Comparison of ENCODE assay signal across 7 mouse cellular contexts in genomic region chr2:179975851-179976250, GRCm38 (mm10). TPM values are rescaled to one million over a fixed set of nuclear protein-coding genes. Genes with fewer than 3 reads are reported as not detected.
A peak's percentile ranks its signal among the peaks of the same experiment; 100 is the strongest.
DNase-seq lines count a peak whose midpoint lies in the region; ATAC-seq and TF ChIP-seq lines count a peak whose summit lies in the region.

No protein-coding gene starts in this region.

- H3K36me3 ChIP-seq in lung, embryonic 14.5 days (ENCODE audit: insufficient read depth), result no peaks in the 10 kb centered on the region
- H3K36me3 ChIP-seq in forebrain, embryonic 13.5 days (ENCODE audit: poor library complexity, severe bottlenecking), result no peaks in the 10 kb centered on the region
- H3K36me3 ChIP-seq in limb, embryonic 12.5 days, result no peaks in the 10 kb centered on the region
- H3K36me3 ChIP-seq in neural tube, embryonic 14.5 days (ENCODE audit: control insufficient read depth, insufficient read depth, low read length), result no peaks in the 10 kb centered on the region

- H3K4me3 ChIP-seq in lung, embryonic 14.5 days (ENCODE audit: low read depth, low read length), result peak overlapping the region; percentile 77
- peak overlapping the region; percentile 74 for H3K4me3 ChIP-seq in bone marrow macrophage, adult 2 months (ENCODE audit: insufficient read depth, low read length)
- H3K4me3 ChIP-seq in forebrain, embryonic 13.5 days, result peak overlapping the region; percentile 66
- H3K4me3 ChIP-seq in limb, embryonic 12.5 days (replicated peaks), result peak overlapping the region; percentile 73
- H3K4me3 ChIP-seq in neural tube, embryonic 14.5 days (ENCODE audit: low read depth, low read length), result peak overlapping the region; percentile 59

- TF ChIP-seq POLR2A in bone marrow macrophage, adult 2 months (IDR thresholded peaks at IDR 0.05; ENCODE audit: borderline replicate concordance, low read depth, low read length), result no peak

- H3K9ac ChIP-seq in lung, embryonic 14.5 days, result peak overlapping the region; percentile 85
- H3K9ac ChIP-seq in forebrain, embryonic 13.5 days, result peak overlapping the region; percentile 86
- peak overlapping the region; percentile 76 for H3K9ac ChIP-seq in limb, embryonic 12.5 days (replicated peaks)
- peak overlapping the region; percentile 83 for H3K9ac ChIP-seq in neural tube, embryonic 14.5 days (replicated peaks; ENCODE audit: low read depth, low read length)

- H3K27ac ChIP-seq in lung, embryonic 14.5 days (ENCODE audit: low read depth), result peak overlapping the region; percentile 78; the same call in 1 of the 2 replicates
- H3K27ac ChIP-seq in bone marrow macrophage, adult 2 months (ENCODE audit: insufficient read depth, low read depth, low read length), result no peak overlapping the region
- H3K27ac ChIP-seq in forebrain, embryonic 13.5 days, result no peak overlapping the region
- H3K27ac ChIP-seq in limb, embryonic 12.5 days, result no peak overlapping the region
- H3K27ac ChIP-seq in neural tube, embryonic 14.5 days (ENCODE audit: low read depth, low read length), result peak overlapping the region; percentile 96; the same call in 1 of the 2 replicates

- no peaks in the 10 kb centered on the region for H3K9me3 ChIP-seq in lung, embryonic 14.5 days (ENCODE audit: low read depth, low read length)
- H3K9me3 ChIP-seq in forebrain, embryonic 13.5 days (replicated peaks), result no peaks in the 10 kb centered on the region
- no peaks in the 10 kb centered on the region for H3K9me3 ChIP-seq in limb, embryonic 12.5 days
- no peaks in the 10 kb centered on the region for H3K9me3 ChIP-seq in neural tube, embryonic 14.5 days (ENCODE audit: control insufficient read depth, low read length)

- peak overlapping the region; percentile 98 for H3K4me2 ChIP-seq in lung, embryonic 14.5 days
- peak overlapping the region; percentile 100 for H3K4me2 ChIP-seq in forebrain, embryonic 13.5 days
- peak overlapping the region; percentile 100; the same call in 1 of the 2 replicates for H3K4me2 ChIP-seq in limb, embryonic 12.5 days
- H3K4me2 ChIP-seq in neural tube, embryonic 14.5 days (ENCODE audit: low read depth, low read length), result peak overlapping the region; percentile 16; the same call in 1 of the 2 replicates

- 0% methylated on average over 25 of the region's 82 CpGs for WGBS in lung, embryonic 14.5 days
- WGBS in forebrain, embryonic 13.5 days, result 0% methylated on average over 9 of the region's 82 CpGs
- WGBS in limb, embryonic 12.5 days, result no CpG with 5 or more reads among the region's 82 CpGs
- WGBS in neural tube, embryonic 14.5 days, result 0% methylated on average over 17 of the region's 82 CpGs

- ATAC-seq in lung, embryonic 14.5 days (ENCODE audit: insufficient read depth), result no peak
- no peak for ATAC-seq in forebrain, embryonic 13.5 days
- no peak for ATAC-seq in limb, embryonic 12.5 days (ENCODE audit: insufficient number of reproducible peaks, insufficient read depth, low FRiP score, low TSS enrichment, low read depth)
- ATAC-seq in neural tube, embryonic 14.5 days (ENCODE audit: low read depth), result no peak

- peaks cover 18% of the 10 kb centered on the region for H3K4me1 ChIP-seq in lung, embryonic 14.5 days (ENCODE audit: insufficient read depth)
- H3K4me1 ChIP-seq in bone marrow macrophage, adult 2 months (ENCODE audit: control insufficient read depth, insufficient read depth, low read length), result peaks cover 56% of the 10 kb centered on the region
- peaks cover 55% of the 10 kb centered on the region for H3K4me1 ChIP-seq in forebrain, embryonic 13.5 days
- H3K4me1 ChIP-seq in limb, embryonic 12.5 days (replicated peaks), result peaks cover 39% of the 10 kb centered on the region
- peaks cover 27% of the 10 kb centered on the region for H3K4me1 ChIP-seq in neural tube, embryonic 14.5 days (ENCODE audit: control insufficient read depth, insufficient read depth, low read length)

- DNase-seq in lung, embryonic 14.5 days, result peak; percentile 35
- DNase-seq in lung, postnatal 36 days, result no peak
- no peak for DNase-seq in frontal cortex, postnatal 25 days (ENCODE audit: low spot score in 2 of 2)

- no peak for TF ChIP-seq CTCF in lung, embryonic 14.5 days (IDR thresholded peaks at IDR 0.05; ENCODE audit: low read depth)
- no peak for TF ChIP-seq CTCF in bone marrow macrophage, adult 2 months (IDR thresholded peaks at IDR 0.05; ENCODE audit: low read depth, low read length)

- H3K27me3 ChIP-seq in lung, embryonic 14.5 days (ENCODE audit: insufficient read depth, low read length), result no peaks in the 10 kb centered on the region
- H3K27me3 ChIP-seq in forebrain, embryonic 13.5 days, result no peaks in the 10 kb centered on the region
- peaks cover 3% of the 10 kb centered on the region; the same call in 1 of the 2 replicates for H3K27me3 ChIP-seq in limb, embryonic 12.5 days
- H3K27me3 ChIP-seq in neural tube, embryonic 14.5 days (ENCODE audit: control insufficient read depth, insufficient read depth, low read length), result no peaks in the 10 kb centered on the region

RNA-seq across cellular contexts. Expression of gene Taf4, which starts 0.6 kb away (rescaled TPM):
- 4.6 and 5.5 TPM in 2 replicates for polyA plus RNA-seq in lung, embryonic 14.5 days (2014; fragmentation: Nextera tagmentation; extraction: Ambion mirVana)
- polyA plus RNA-seq in bone marrow macrophage, adult 2 months (2012; ENCODE audit: insufficient read depth, insufficient read length, missing spikeins), result 16.8 and 17.2 TPM in 2 replicates
- 5.2 and 6.0 TPM in 2 replicates for polyA plus RNA-seq in forebrain, embryonic 13.5 days (2015; fragmentation: Nextera tagmentation; extraction: Ambion mirVana)
- 3.8 and 5.0 TPM in 2 replicates for polyA plus RNA-seq in limb, embryonic 12.5 days (2016; fragmentation: Nextera tagmentation; extraction: Ambion mirVana)
- polyA plus RNA-seq in neural tube, embryonic 14.5 days (2014; fragmentation: Nextera tagmentation; extraction: Ambion mirVana), result 6.6 TPM in 2 replicates

RNA-seq across cellular contexts. Expression of gene Lsm14b, which starts 48.9 kb away (rescaled TPM):
- 6.5 and 6.8 TPM in 2 replicates for polyA plus RNA-seq in lung, embryonic 14.5 days (2014; fragmentation: Nextera tagmentation; extraction: Ambion mirVana)
- polyA plus RNA-seq in bone marrow macrophage, adult 2 months (2012; ENCODE audit: insufficient read depth, insufficient read length, missing spikeins), result 26.2 and 30.9 TPM in 2 replicates
- polyA plus RNA-seq in forebrain, embryonic 13.5 days (2015; fragmentation: Nextera tagmentation; extraction: Ambion mirVana), result 20.4 and 20.6 TPM in 2 replicates
- 13.6 and 14.2 TPM in 2 replicates for polyA plus RNA-seq in limb, embryonic 12.5 days (2016; fragmentation: Nextera tagmentation; extraction: Ambion mirVana)
- polyA plus RNA-seq in neural tube, embryonic 14.5 days (2014; fragmentation: Nextera tagmentation; extraction: Ambion mirVana), result 14.1 and 17.3 TPM in 2 replicates

Comparison
In these comparisons a context has a peak if more than half of its experiments do, and no peak if none do; other contexts are left out.
1. H3K27ac ChIP-seq: peak in lung, embryonic 14.5 days (single experiment) and neural tube, embryonic 14.5 days (single experiment); none in bone marrow macrophage, adult 2 months (single experiment), forebrain, embryonic 13.5 days (single experiment) and limb, embryonic 12.5 days (single experiment).
2. H3K4me2 ChIP-seq: peak in every context shown above with its lines; median percentile 100 in forebrain, embryonic 13.5 days; 100 in limb, embryonic 12.5 days; 98 in lung, embryonic 14.5 days; 16 in neural tube, embryonic 14.5 days.
3. Peak in every context shown above with its lines, with median percentiles within 50 percentile points of each other: H3K4me3 ChIP-seq and H3K9ac ChIP-seq.